20 mouse cellular contexts compared by ENCODE assay signal in the genomic region with DNA sequence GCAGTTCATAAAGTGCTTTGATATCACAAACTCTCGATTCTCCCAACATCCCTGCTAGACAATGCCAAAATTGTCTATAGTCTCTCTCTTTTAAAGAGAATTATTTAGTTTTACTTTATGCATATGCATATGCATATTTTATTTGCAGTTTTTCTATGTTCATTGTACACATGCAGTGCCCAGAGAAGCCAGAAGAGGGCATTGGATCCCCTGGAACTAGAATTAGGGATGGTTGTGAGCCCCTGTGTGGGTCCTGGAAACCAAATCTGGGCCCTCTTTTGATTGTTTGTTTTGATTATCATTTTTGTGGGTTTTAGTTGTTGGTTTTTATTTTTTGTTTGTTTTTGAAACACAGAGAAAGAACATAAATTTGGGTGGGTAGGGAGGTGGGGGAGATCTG.
DNase-seq lines count a peak whose midpoint lies in the region; ATAC-seq and TF ChIP-seq lines count a peak whose summit lies in the region.
"Had no signal": no experiment of that assay in that cellular context is flagged by ENCODE, and none has a peak within 500 bp of the region (broad histone marks: within the 10 kb centered on the region; RNA-seq: fewer than 3 reads in every experiment).

No protein-coding gene starts in this region.

- no peak for ATAC-seq in intestine, postnatal 0 days
- ATAC-seq in intestine, embryonic 16.5 days, result no peak
- no peak for ATAC-seq in liver, postnatal 0 days
- ATAC-seq in liver, embryonic 12.5 days, result no peak
- no peak for ATAC-seq in Patski
- ATAC-seq in megakaryocyte-erythroid progenitor cell, adult 5-6 weeks (replicated peaks; ENCODE audit: low FRiP score, low TSS enrichment, poor library complexity, severe bottlenecking), result no peak
- ATAC-seq: forebrain, embryonic 15.5 days; hindbrain, postnatal 0 days had no signal

- TF ChIP-seq CTCF in intestine, postnatal 0 days (IDR thresholded peaks at IDR 0.05; ENCODE audit: low read depth), result peak; percentile 36
- peak; percentile 30 for TF ChIP-seq CTCF in liver, postnatal 0 days (IDR thresholded peaks at IDR 0.05; ENCODE audit: low read depth)
- peak in 1 of 2 experiments; percentile 40; a peak in 2 of 4 replicates for TF ChIP-seq CTCF in CH12.LX (conservative IDR thresholded peaks at IDR 0.05 in 1 of 2, IDR thresholded peaks at IDR 0.05 in 1 of 2; ENCODE audit: low read depth in 2 of 2, low read length in 2 of 2)
- TF ChIP-seq CTCF in Patski (IDR thresholded peaks at IDR 0.05), result peak; percentile 55

- H3K4me1 ChIP-seq in intestine, postnatal 0 days (replicated peaks; ENCODE audit: control insufficient read depth, insufficient read depth, low read length), result no peaks in the 10 kb centered on the region
- H3K4me1 ChIP-seq in intestine, embryonic 16.5 days (ENCODE audit: control insufficient read depth, insufficient read depth, low read length), result no peaks in the 10 kb centered on the region
- no peaks in the 10 kb centered on the region for H3K4me1 ChIP-seq in liver, postnatal 0 days (ENCODE audit: insufficient read depth)
- no peaks in the 10 kb centered on the region for H3K4me1 ChIP-seq in liver, embryonic 12.5 days
- H3K4me1 ChIP-seq in CH12.LX (ENCODE audit: control insufficient read depth in 1 of 2, insufficient read depth in 2 of 2), result 0 out of 4 replicates have a peak, but pooled peaks cover 0 to 3% of the 10 kb centered on the region in 2 experiments
- H3K4me1 ChIP-seq: embryonic facial prominence, embryonic 12.5 days; hindbrain, embryonic 13.5 days had no signal

- H3K9me3 ChIP-seq in intestine, postnatal 0 days (ENCODE audit: control insufficient read depth), result no peaks in the 10 kb centered on the region
- H3K9me3 ChIP-seq in intestine, embryonic 16.5 days (ENCODE audit: control insufficient read depth, low read length), result no peaks in the 10 kb centered on the region
- no peaks in the 10 kb centered on the region for H3K9me3 ChIP-seq in liver, postnatal 0 days (ENCODE audit: low read length)
- H3K9me3 ChIP-seq in liver, embryonic 12.5 days (replicated peaks), result no peaks in the 10 kb centered on the region
- H3K9me3 ChIP-seq in CH12.LX (replicated peaks; ENCODE audit: low read length), result no peaks in the 10 kb centered on the region
- H3K9me3 ChIP-seq: forebrain, embryonic 15.5 days; heart, embryonic 10.5 days; hindbrain, embryonic 13.5 days had no signal

- CTCF ChIA-PET in Patski (lab: Charles Lee), result no interaction called here

- no peak overlapping the region for H3K4me2 ChIP-seq in intestine, postnatal 0 days (replicated peaks; ENCODE audit: low read depth)
- H3K4me2 ChIP-seq in intestine, embryonic 16.5 days (ENCODE audit: low read depth, low read length), result no peak overlapping the region
- no peak overlapping the region for H3K4me2 ChIP-seq in liver, postnatal 0 days (ENCODE audit: low read depth, low read length)
- H3K4me2 ChIP-seq in liver, embryonic 12.5 days, result no peak overlapping the region
- H3K4me2 ChIP-seq in CH12.LX (ENCODE audit: insufficient read depth, low read depth, poor library complexity, severe bottlenecking), result no peak overlapping the region
- H3K4me2 ChIP-seq: embryonic facial prominence, embryonic 12.5 days; forebrain, embryonic 15.5 days; hindbrain, embryonic 13.5 days had no signal

- TF ChIP-seq POLR2A in CH12.LX (IDR thresholded peaks at IDR 0.05; ENCODE audit: low read depth, low read length), result no peak

- TF ChIP-seq EP300 in liver, postnatal 0 days (IDR thresholded peaks at IDR 0.05; ENCODE audit: low read depth), result no peak
- no peak for TF ChIP-seq EP300 in CH12.LX (IDR thresholded peaks at IDR 0.05; ENCODE audit: low read length)

- no peak overlapping the region for H3K27ac ChIP-seq in intestine, postnatal 0 days (ENCODE audit: low read depth, low read length)
- no peak overlapping the region for H3K27ac ChIP-seq in intestine, embryonic 16.5 days (ENCODE audit: low read length)
- H3K27ac ChIP-seq in liver, postnatal 0 days (ENCODE audit: low read depth), result no peak overlapping the region
- H3K27ac ChIP-seq in liver, embryonic 12.5 days, result no peak overlapping the region
- no peak overlapping the region for H3K27ac ChIP-seq in CH12.LX (ENCODE audit: insufficient read depth, low read depth)
- H3K27ac ChIP-seq: embryonic facial prominence, embryonic 12.5 days; forebrain, embryonic 15.5 days; heart, embryonic 10.5 days; hindbrain, embryonic 13.5 days; hindbrain, postnatal 0 days had no signal

- dilution Hi-C loops in CH12.LX (cut with MboI; ENCODE audit: extremely low pct_ligation_motif_present, extremely low pct_unique_long_range_greater_than_20kb, low sequenced_read_pairs), result no loop called here

- H3K27me3 ChIP-seq in intestine, postnatal 0 days (replicated peaks; ENCODE audit: control insufficient read depth, insufficient read depth, low read length), result no peaks in the 10 kb centered on the region
- no peaks in the 10 kb centered on the region for H3K27me3 ChIP-seq in intestine, embryonic 16.5 days (replicated peaks; ENCODE audit: control insufficient read depth, insufficient read depth, low read length)
- no peaks in the 10 kb centered on the region for H3K27me3 ChIP-seq in liver, postnatal 0 days (ENCODE audit: insufficient read depth, low read length)
- no peaks in the 10 kb centered on the region for H3K27me3 ChIP-seq in liver, embryonic 12.5 days (replicated peaks)
- no peaks in the 10 kb centered on the region for H3K27me3 ChIP-seq in CH12.LX (replicated peaks)
- H3K27me3 ChIP-seq in Patski, result no peaks in the 10 kb centered on the region
- H3K27me3 ChIP-seq: embryonic facial prominence, embryonic 12.5 days; forebrain, embryonic 15.5 days; hindbrain, embryonic 13.5 days had no signal

- no peaks in the 10 kb centered on the region for H3K79me2 ChIP-seq in CH12.LX (replicated peaks; ENCODE audit: control insufficient read depth, extremely low read depth, insufficient read depth, poor library complexity, severe bottlenecking)

- peak; percentile 26 for TF ChIP-seq RAD21 in CH12.LX (IDR thresholded peaks at IDR 0.05; ENCODE audit: low read depth, low read length)

- no peak overlapping the region for H3K9ac ChIP-seq in intestine, postnatal 0 days (ENCODE audit: low read depth, low read length)
- no peak overlapping the region for H3K9ac ChIP-seq in intestine, embryonic 16.5 days (ENCODE audit: low read depth, low read length)
- no peak overlapping the region for H3K9ac ChIP-seq in liver, postnatal 0 days (replicated peaks)
- H3K9ac ChIP-seq in liver, embryonic 12.5 days, result no peak overlapping the region
- no peak overlapping the region for H3K9ac ChIP-seq in CH12.LX (ENCODE audit: insufficient read depth, low read depth)
- H3K9ac ChIP-seq: embryonic facial prominence, embryonic 12.5 days; forebrain, embryonic 15.5 days; hindbrain, embryonic 13.5 days had no signal

- POLR2A ChIA-PET in Patski (lab: Charles Lee), result interaction anchor here (0.5 kb wide), 1 partner anchor 1195 kb away, joined by 3 read pairs; no protein-coding TSS in a partner anchor

- no peaks in the 10 kb centered on the region for H3K36me3 ChIP-seq in intestine, postnatal 0 days (ENCODE audit: control insufficient read depth, insufficient read depth)
- no peaks in the 10 kb centered on the region for H3K36me3 ChIP-seq in intestine, embryonic 16.5 days (ENCODE audit: control insufficient read depth, insufficient read depth, low read length)
- no peaks in the 10 kb centered on the region for H3K36me3 ChIP-seq in liver, postnatal 0 days (replicated peaks; ENCODE audit: insufficient read depth, low read length)
- no peaks in the 10 kb centered on the region for H3K36me3 ChIP-seq in liver, embryonic 12.5 days
- H3K36me3 ChIP-seq in CH12.LX (replicated peaks in 1 of 2; ENCODE audit: control insufficient read depth in 1 of 2, insufficient read depth in 1 of 2, low read length in 1 of 2), result no peaks in the 10 kb centered on the region
- H3K36me3 ChIP-seq: embryonic facial prominence, embryonic 12.5 days; forebrain, embryonic 15.5 days; G1E; heart, embryonic 10.5 days; hindbrain, embryonic 13.5 days had no signal

- WGBS in intestine, postnatal 0 days, result 92% methylated on average over 1 of the region's 1 CpGs
- 90% methylated on average over 1 of the region's 1 CpGs for WGBS in intestine, embryonic 16.5 days
- WGBS in liver, postnatal 0 days (ENCODE audit: insufficient replicate concordance), result 83% methylated on average over 1 of the region's 1 CpGs
- WGBS in liver, embryonic 12.5 days (ENCODE audit: insufficient replicate concordance), result 69% methylated on average over 1 of the region's 1 CpGs

- in situ Hi-C loops in CH12.LX (cut with MboI; ENCODE audit: low pct_ligation_motif_present, low pct_unique_long_range_greater_than_20kb, low sequenced_read_pairs) (no loop called here), Patski (cut with MboI; ENCODE audit: low pct_unique_long_range_greater_than_20kb) (no loop called here)

- no peak for DNase-seq in liver, postnatal 0 days
- DNase-seq in CH12.LX (ENCODE audit: extremely low read depth), result no peak
- no peak for DNase-seq in Patski (ENCODE audit: low read depth, low spot score)
- DNase-seq: adrenal gland, postnatal 14 days; cerebellum, adult 11-12 months; cerebellum, adult 9-10 months; cerebellum, postnatal 25 days; gastrocnemius, postnatal 25 days; heart, adult 11 months; heart, postnatal 10 days had no signal

- H3K4me3 ChIP-seq in intestine, postnatal 0 days (ENCODE audit: low read depth, low read length), result no peak overlapping the region
- H3K4me3 ChIP-seq in intestine, embryonic 16.5 days (ENCODE audit: low read length), result no peak overlapping the region
- H3K4me3 ChIP-seq in liver, postnatal 0 days (ENCODE audit: low read depth, low read length), result no peak overlapping the region
- no peak overlapping the region for H3K4me3 ChIP-seq in liver, embryonic 12.5 days
- H3K4me3 ChIP-seq in CH12.LX (replicated peaks in 1 of 3; ENCODE audit: low read depth in 2 of 3, low read length in 2 of 3, poor library complexity in 1 of 3), result no peak overlapping the region
- H3K4me3 ChIP-seq: embryonic facial prominence, embryonic 12.5 days; forebrain, embryonic 15.5 days; heart, embryonic 10.5 days; hindbrain, embryonic 13.5 days had no signal

TF ChIP-seq in CH12.LX, 34 proteins besides CTCF, POLR2A, EP300 and RAD21:
- TF ChIP-seq MEF2A (IDR thresholded peaks at IDR 0.05; ENCODE audit: borderline replicate concordance, low read depth, low read length) (no peak), ZC3H11A (IDR thresholded peaks at IDR 0.05; ENCODE audit: low read depth, low read length) (no peak), GABPA (IDR thresholded peaks at IDR 0.05; ENCODE audit: insufficient replicate concordance, low read depth, low read length) (no peak)
